Mouse (Mus musculus) hindbrain, embryonic 14.5 days (tissue): ENCODE results near the gene Pes1. TPM values are rescaled to one million over a fixed set of nuclear protein-coding genes. Genes with fewer than 3 reads are reported as not detected.

Experiments used
- ATAC-seq: fragments of 200-750 bp; cut with Nextera tagmentation; 2 replicates; pipeline ENCODE4 v1.8.0; 2017; ENCODE audit warnings: moderate number of reproducible peaks, mild to moderate bottlenecking, moderate TSS enrichment, moderate library complexity; ENCODE audit not compliant: low FRiP score
- DNase-seq: peaks from one replicate; pipeline ENCODE4 v3.0.0-alpha.2; 2015; ENCODE audit warnings: low spot score
- H3K27ac ChIP-seq: fragments of 300-500 bp; sonication (generic); 2 replicates; pipeline ENCODE4 v1.5.1; 2014; ENCODE audit warnings: mild to moderate bottlenecking, moderate library complexity
- H3K27me3 ChIP-seq: fragments of 300-500 bp; sonication (generic); 2 replicates; pipeline ENCODE4 v1.6.1; 2014; ENCODE audit warnings: mild to moderate bottlenecking, low read length, mixed read lengths; ENCODE audit not compliant: control insufficient read depth, insufficient read depth
- H3K36me3 ChIP-seq: fragments of 300-500 bp; sonication (generic); replicated peaks from 2 replicates; pipeline ENCODE4 v1.6.1; 2014; ENCODE audit not compliant: control insufficient read depth, insufficient read depth
- H3K4me1 ChIP-seq: fragments of 300-500 bp; sonication (generic); replicated peaks from 2 replicates; pipeline ENCODE4 v1.6.1; 2014; ENCODE audit warnings: antibody characterized with exemption, low read length, mixed read lengths; ENCODE audit not compliant: control insufficient read depth, insufficient read depth
- H3K4me2 ChIP-seq: fragments of 300-500 bp; sonication (generic); replicated peaks from 2 replicates; pipeline ENCODE4 v1.6.1; 2014; ENCODE audit warnings: mild to moderate bottlenecking, moderate library complexity
- H3K4me3 ChIP-seq: fragments of 300-500 bp; sonication (generic); replicated peaks from 2 replicates; pipeline ENCODE4 v1.5.1; 2014; ENCODE audit warnings: mild to moderate bottlenecking, low read length
- H3K9ac ChIP-seq: fragments of 300-500 bp; sonication (generic); 2 replicates; pipeline ENCODE4 v1.6.1; 2014
- H3K9me3 ChIP-seq: fragments of 300-500 bp; sonication (generic); 2 replicates; pipeline ENCODE4 v1.6.1; 2016; ENCODE audit warnings: low read length; ENCODE audit not compliant: control insufficient read depth
- WGBS: fragments of 180-500 bp; shearing (Covaris S2); extraction: QIAGEN DNeasy Blood & Tissue Kit; methylation state at CpG from one replicate; pipeline ENCODE4 v1.1.7; 2014; 5-methylcytosine and 5-hydroxymethylcytosine counted together
- polyA plus RNA-seq: library from polyadenylated mRNA; unstranded; fragments of >200 nt; fragmentation: Nextera tagmentation; extraction: Ambion mirVana; gene quantifications from 2 replicates; pipeline ENCODE4 v1.2.1, GENCODE M21; 2014

Gene Pes1
- polyA plus RNA-seq, 1 experiment from 2014 or later = 45.1 TPM

GRCm38 (mm10) chr11:3993914-3994313 lies 30.1 kb downstream of the Pes1 start:
- no peaks in the 10 kb centered on the region for H3K9me3 ChIP-seq
- ATAC-seq (no peak), DNase-seq (no peak)
- H3K27ac ChIP-seq = no peak overlapping the region
- no peak overlapping the region for H3K9ac ChIP-seq
- peaks cover 28% of the 10 kb centered on the region for H3K27me3 ChIP-seq
- 87% methylated on average over 6 of the region's 6 CpGs for WGBS
- H3K4me1 ChIP-seq = no peaks in the 10 kb centered on the region
- H3K4me2 ChIP-seq = no peak overlapping the region
- H3K4me3 ChIP-seq = no peak overlapping the region
- no peaks in the 10 kb centered on the region for H3K36me3 ChIP-seq

- H3K36me3 ChIP-seq = no peaks in the 10 kb centered on the region
- H3K4me1 ChIP-seq = no peaks in the 10 kb centered on the region
- no peak overlapping the region for H3K4me2 ChIP-seq
- 85% methylated on average over 5 of the region's 5 CpGs for WGBS
- peak; percentile 11 for DNase-seq
- H3K27ac ChIP-seq = no peak overlapping the region
- no peak overlapping the region for H3K9ac ChIP-seq
- no peaks in the 10 kb centered on the region for H3K9me3 ChIP-seq
- ATAC-seq = no peak
- no peak overlapping the region for H3K4me3 ChIP-seq
- H3K27me3 ChIP-seq = peaks cover 44% of the 10 kb centered on the region
Measured at GRCm38 (mm10) chr11:3995511-3995910, 31.7 kb downstream of the Pes1 start.

DNA sequence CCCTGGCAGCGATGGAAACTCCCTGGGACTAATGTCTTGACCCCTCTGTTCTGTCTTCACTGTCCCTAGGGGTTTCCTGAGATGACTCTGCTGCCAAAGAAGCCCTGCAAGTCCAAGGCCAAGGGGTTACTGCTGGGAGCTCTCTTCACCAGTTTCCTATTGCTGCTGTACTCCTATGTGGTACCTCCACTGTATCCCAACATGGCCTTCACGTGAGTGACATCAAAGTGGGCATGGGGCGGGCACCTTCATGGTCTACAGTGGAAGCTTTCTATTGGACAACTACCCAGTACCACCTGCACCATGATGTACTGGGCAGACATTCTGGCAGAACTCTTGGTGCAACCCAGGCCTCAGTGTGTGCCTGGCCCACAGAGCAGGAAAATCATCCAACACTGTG lies 33.1 kb downstream of the Pes1 start:
- ATAC-seq = no peak
- no peaks in the 10 kb centered on the region for H3K36me3 ChIP-seq
- 91% methylated on average over 3 of the region's 3 CpGs for WGBS
- H3K9ac ChIP-seq = no peak overlapping the region
- DNase-seq = peak; percentile 2
- peaks cover 52% of the 10 kb centered on the region for H3K27me3 ChIP-seq
- no peak overlapping the region for H3K4me2 ChIP-seq
- no peak overlapping the region for H3K27ac ChIP-seq
- no peaks in the 10 kb centered on the region for H3K4me1 ChIP-seq
- H3K9me3 ChIP-seq = no peaks in the 10 kb centered on the region
- no peak overlapping the region for H3K4me3 ChIP-seq

- peak; percentile 23 for DNase-seq
- H3K27me3 ChIP-seq = peaks cover 52% of the 10 kb centered on the region
- H3K9ac ChIP-seq = no peak overlapping the region
- peak overlapping the region; percentile 30 for H3K4me3 ChIP-seq
- H3K27ac ChIP-seq = no peak overlapping the region
- WGBS = 8% methylated on average over 66 of the region's 66 CpGs
- peak overlapping the region; percentile 46 for H3K4me2 ChIP-seq
- H3K36me3 ChIP-seq = no peaks in the 10 kb centered on the region
- ATAC-seq = no peak; the same call in 1 of the 2 replicates
- no peaks in the 10 kb centered on the region for H3K4me1 ChIP-seq
- H3K9me3 ChIP-seq = no peaks in the 10 kb centered on the region
Measured at GRCm38 (mm10) chr11:3997978-3998720, 34.4 kb downstream of the Pes1 start.

DNA sequence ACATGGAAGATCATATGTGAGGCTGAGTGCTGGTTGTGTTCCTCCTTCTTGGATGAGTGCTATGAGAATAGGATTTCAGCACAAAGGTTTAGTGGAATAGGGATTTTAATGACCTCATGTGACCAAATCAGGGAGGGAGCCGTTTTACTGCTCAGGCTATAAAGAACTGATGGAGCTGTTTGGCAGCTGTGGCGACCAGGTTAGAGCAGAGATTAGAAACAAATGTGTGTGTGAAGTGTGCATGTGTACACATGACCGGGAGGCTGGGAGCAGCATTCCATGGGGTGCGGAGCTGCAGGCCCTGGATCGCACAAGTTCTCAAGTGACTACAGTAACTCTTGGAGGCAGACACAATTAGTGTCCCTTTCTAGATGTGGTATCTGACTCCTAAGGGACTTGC lies 35.8 kb downstream of the Pes1 start:
- Histone ChIP-seq H3K4me1 (no peaks in the 10 kb centered on the region), H3K27ac (no peak overlapping the region), H3K9ac (no peak overlapping the region), H3K4me3 (no peak overlapping the region), H3K36me3 (no peaks in the 10 kb centered on the region), H3K9me3 (no peaks in the 10 kb centered on the region), H3K4me2 (no peak overlapping the region), H3K27me3 (peaks cover 52% of the 10 kb centered on the region)
- no peak for ATAC-seq
- 78% methylated on average over 5 of the region's 5 CpGs for WGBS
- peak; percentile 17 for DNase-seq

DNA sequence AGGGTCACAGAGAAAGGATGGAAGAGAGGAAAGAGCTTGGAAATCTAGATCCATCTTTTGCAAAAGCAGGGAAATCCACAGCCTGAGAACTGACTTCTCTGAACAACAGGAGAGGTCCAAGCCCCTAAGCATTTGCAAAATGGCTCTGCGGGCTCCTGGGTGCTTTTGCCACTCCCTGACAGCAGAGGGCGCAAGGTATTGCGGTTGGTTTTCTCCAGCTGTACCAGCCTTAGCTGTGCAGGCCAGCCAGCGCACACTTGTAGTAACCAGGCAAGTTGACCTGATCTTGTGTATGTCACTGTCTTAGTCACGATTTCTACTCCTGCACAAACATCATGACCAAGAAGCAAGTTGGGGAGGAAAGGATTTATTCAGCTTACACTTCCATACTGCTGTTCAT lies 37.8 kb downstream of the Pes1 start:
- no peaks in the 10 kb centered on the region for H3K36me3 ChIP-seq
- H3K9me3 ChIP-seq = no peaks in the 10 kb centered on the region
- peaks cover 47% of the 10 kb centered on the region for H3K27me3 ChIP-seq
- DNase-seq (peak; percentile 80), ATAC-seq (no peak; the same call in 1 of the 2 replicates)
- WGBS = 7% methylated on average over 5 of the region's 5 CpGs
- H3K4me3 ChIP-seq = no peak overlapping the region
- H3K4me1 ChIP-seq = no peaks in the 10 kb centered on the region
- H3K4me2 ChIP-seq = no peak overlapping the region
- no peak overlapping the region for H3K27ac ChIP-seq
- no peak overlapping the region for H3K9ac ChIP-seq

GRCm38 (mm10) chr11:4005220-4005805 lies 41.5 kb downstream of the Pes1 start:
- 68% methylated on average over 5 of the region's 5 CpGs for WGBS
- DNase-seq (no peak), ATAC-seq (no peak)
- Histone ChIP-seq H3K9ac (no peak overlapping the region), H3K27me3 (peaks cover 10% of the 10 kb centered on the region; the same call in 1 of the 2 replicates), H3K36me3 (no peaks in the 10 kb centered on the region), H3K27ac (no peak overlapping the region), H3K4me3 (no peak overlapping the region), H3K4me2 (no peak overlapping the region), H3K4me1 (no peaks in the 10 kb centered on the region), H3K9me3 (no peaks in the 10 kb centered on the region)

DNA sequence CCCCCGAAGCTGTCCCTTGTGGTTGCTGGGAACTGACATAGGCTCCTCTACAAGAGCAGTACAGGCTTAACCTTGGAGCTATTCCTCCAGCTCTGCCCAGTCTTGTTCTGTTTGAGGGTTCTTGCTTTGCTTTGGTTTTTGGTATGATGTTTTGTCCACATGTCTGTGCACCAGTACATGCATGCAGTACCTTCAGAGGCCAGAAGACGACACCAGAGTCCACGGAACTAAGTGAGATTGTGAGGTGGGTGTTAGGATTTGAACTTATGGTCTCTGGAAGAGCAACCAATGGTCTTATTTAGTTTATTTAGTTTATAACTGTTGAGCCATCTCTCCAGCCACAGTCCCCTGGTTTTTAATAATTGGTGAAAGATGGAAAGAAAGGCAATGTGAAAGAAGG lies 42.7 kb downstream of the Pes1 start:
- Histone ChIP-seq H3K27ac (no peak overlapping the region), H3K4me3 (no peak overlapping the region), H3K9me3 (no peaks in the 10 kb centered on the region), H3K27me3 (0 out of 2 replicates have a peak, but pooled peaks cover under 1% of the 10 kb centered on the region), H3K4me1 (no peaks in the 10 kb centered on the region), H3K4me2 (no peak overlapping the region), H3K9ac (no peak overlapping the region), H3K36me3 (no peaks in the 10 kb centered on the region)
- WGBS = 89% methylated on average over 3 of the region's 3 CpGs
- ATAC-seq (no peak), DNase-seq (no peak)

DNA sequence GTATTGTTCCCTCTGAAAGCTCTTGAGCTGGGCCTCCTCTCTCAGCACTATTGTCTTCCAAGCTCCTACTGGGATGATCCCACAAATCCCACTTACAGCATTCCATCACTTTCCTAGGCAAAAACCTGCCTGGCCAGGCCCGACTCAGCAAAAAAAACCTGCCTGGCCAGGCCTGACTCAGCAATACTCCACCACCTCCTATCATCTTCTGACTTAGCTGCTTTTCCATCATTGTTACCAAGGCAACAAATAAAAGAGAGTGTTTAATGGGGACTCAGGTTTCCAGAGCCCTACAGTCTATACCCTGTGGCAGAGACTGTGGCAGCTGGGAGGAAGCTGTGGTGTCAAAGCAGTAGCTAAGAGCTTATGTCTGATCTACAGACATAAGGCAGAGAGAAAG lies 48.8 kb downstream of the Pes1 start:
- 66% methylated on average over 1 of the region's 1 CpGs for WGBS

More for the DNA sequence above, 48.8 kb downstream of the Pes1 start:
- Histone ChIP-seq H3K27me3 (no peaks in the 10 kb centered on the region), H3K36me3 (no peaks in the 10 kb centered on the region), H3K9me3 (no peaks in the 10 kb centered on the region), H3K4me2 (no peak overlapping the region), H3K4me3 (no peak overlapping the region), H3K9ac (no peak overlapping the region), H3K4me1 (no peaks in the 10 kb centered on the region), H3K27ac (no peak overlapping the region)
- ATAC-seq = no peak
- DNase-seq = no peak
